Mouse (Mus musculus) midbrain, embryonic 13.5 days (tissue): ENCODE measurements around the gene Tmem217. TPM values are rescaled to one million over a fixed set of nuclear protein-coding genes. Genes with fewer than 3 reads are reported as not detected.

Source experiments
- ATAC-seq: fragments of 200-750 bp; cut with Nextera tagmentation; 2 replicates; pipeline ENCODE4 v1.8.0; 2017; ENCODE audit warnings: mild to moderate bottlenecking, moderate TSS enrichment, moderate library complexity
- H3K27ac ChIP-seq: fragments of 300-500 bp; sonication (generic); 2 replicates; pipeline ENCODE4 v1.5.1; 2015; ENCODE audit warnings: inconsistent platforms, mild to moderate bottlenecking, moderate library complexity
- H3K27me3 ChIP-seq: fragments of 300-500 bp; sonication (generic); 2 replicates; pipeline ENCODE4 v1.6.1; 2015; ENCODE audit warnings: mild to moderate bottlenecking, inconsistent platforms
- H3K36me3 ChIP-seq: fragments of 300-500 bp; sonication (generic); 2 replicates; pipeline ENCODE4 v1.6.1; 2015; ENCODE audit warnings: mild to moderate bottlenecking, inconsistent platforms
- H3K4me1 ChIP-seq: fragments of 300-500 bp; sonication (generic); replicated peaks from 2 replicates; pipeline ENCODE4 v1.6.1; 2015; ENCODE audit warnings: inconsistent platforms
- H3K4me2 ChIP-seq: fragments of 300-500 bp; sonication (generic); replicated peaks from 2 replicates; pipeline ENCODE4 v1.6.1; 2015; ENCODE audit warnings: moderate library complexity, mild to moderate bottlenecking, inconsistent platforms
- H3K4me3 ChIP-seq: fragments of 300-500 bp; sonication (generic); replicated peaks from 2 replicates; pipeline ENCODE4 v1.5.1; 2015; ENCODE audit warnings: mild to moderate bottlenecking, inconsistent platforms
- H3K9ac ChIP-seq: fragments of 300-500 bp; sonication (generic); replicated peaks from 2 replicates; pipeline ENCODE4 v1.6.1; 2015; ENCODE audit warnings: mild to moderate bottlenecking, inconsistent platforms
- H3K9me3 ChIP-seq: fragments of 300-500 bp; sonication (generic); 2 replicates; pipeline ENCODE4 v1.6.1; 2016; ENCODE audit warnings: mild to moderate bottlenecking, inconsistent platforms
- WGBS: fragments of 180-500 bp; shearing (Covaris S2); methylation state at CpG from one replicate; pipeline ENCODE4 v1.1.7; 2015; 5-methylcytosine and 5-hydroxymethylcytosine counted together
- polyA plus RNA-seq: library from polyadenylated mRNA; unstranded; fragments of >200 nt; fragmentation: Nextera tagmentation; extraction: Ambion mirVana; gene quantifications from 2 replicates; pipeline ENCODE4 v1.2.1, GENCODE M21; 2015

The Tmem217 gene
- polyA plus RNA-seq, 1 experiment from 2014 or later = 2.2 TPM

DNA sequence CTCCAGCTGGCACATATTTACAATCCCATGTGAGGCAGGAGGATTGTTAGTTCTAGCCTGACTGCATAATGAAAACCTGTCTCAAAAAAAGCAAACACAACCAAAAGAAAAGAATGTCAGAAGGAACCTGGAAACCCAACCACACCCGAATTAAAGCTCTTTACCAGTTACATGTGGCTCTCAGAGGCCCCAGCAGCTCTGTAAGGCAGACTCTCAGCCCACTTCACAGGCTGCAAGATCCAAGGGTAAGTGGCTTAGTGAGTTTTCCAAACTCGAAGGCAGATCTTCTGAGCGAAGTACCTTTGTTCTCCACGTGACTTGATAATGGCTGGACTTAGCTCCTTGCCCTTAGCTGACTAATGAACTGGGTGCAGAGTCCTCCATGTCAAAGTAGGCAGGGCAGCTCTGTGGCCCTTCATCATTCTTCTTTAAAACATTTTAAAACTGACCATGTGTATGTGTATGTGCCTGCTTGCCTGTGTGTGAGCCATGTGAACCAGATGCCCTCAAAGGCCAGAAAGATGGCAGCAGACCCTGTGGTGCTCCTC, 27.5 kb upstream of the Tmem217 start:
- Histone ChIP-seq H3K4me1 (no peaks in the 10 kb centered on the region), H3K27me3 (no peaks in the 10 kb centered on the region), H3K9ac (no peak overlapping the region), H3K4me2 (no peak overlapping the region), H3K27ac (no peak overlapping the region), H3K4me3 (no peak overlapping the region), H3K9me3 (no peaks in the 10 kb centered on the region), H3K36me3 (peaks cover 81% of the 10 kb centered on the region)
- WGBS = 84% methylated on average over 4 of the region's 4 CpGs
- ATAC-seq = no peak

DNA sequence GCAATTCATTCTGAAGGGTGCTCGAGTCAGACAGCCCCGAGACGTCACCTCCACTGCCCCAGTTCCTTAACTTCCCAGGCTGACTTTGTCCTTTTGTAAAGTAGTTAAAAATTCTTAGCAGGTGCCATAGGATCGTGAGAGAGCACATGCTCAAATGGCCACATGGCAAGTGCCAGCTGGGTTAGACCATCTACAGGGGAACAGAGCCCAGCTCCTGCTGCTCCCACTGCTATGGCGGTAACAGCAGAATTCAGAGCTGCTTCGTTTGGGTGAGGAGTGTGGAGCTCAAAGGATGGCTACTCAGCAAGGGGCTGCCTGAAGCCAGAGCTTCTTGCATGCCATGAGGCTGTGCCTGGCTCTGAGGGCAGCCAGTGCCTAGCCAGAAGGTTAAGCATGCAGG, 17.6 kb upstream of the Tmem217 start:
- no peaks in the 10 kb centered on the region for H3K9me3 ChIP-seq
- 81% methylated on average over 6 of the region's 6 CpGs for WGBS
- H3K4me2 ChIP-seq = no peak overlapping the region
- H3K9ac ChIP-seq = no peak overlapping the region
- H3K36me3 ChIP-seq = peaks cover 76% of the 10 kb centered on the region
- no peak overlapping the region for H3K27ac ChIP-seq
- no peak for ATAC-seq
- no peak overlapping the region for H3K4me3 ChIP-seq
- H3K4me1 ChIP-seq = no peaks in the 10 kb centered on the region
- no peaks in the 10 kb centered on the region for H3K27me3 ChIP-seq

DNA sequence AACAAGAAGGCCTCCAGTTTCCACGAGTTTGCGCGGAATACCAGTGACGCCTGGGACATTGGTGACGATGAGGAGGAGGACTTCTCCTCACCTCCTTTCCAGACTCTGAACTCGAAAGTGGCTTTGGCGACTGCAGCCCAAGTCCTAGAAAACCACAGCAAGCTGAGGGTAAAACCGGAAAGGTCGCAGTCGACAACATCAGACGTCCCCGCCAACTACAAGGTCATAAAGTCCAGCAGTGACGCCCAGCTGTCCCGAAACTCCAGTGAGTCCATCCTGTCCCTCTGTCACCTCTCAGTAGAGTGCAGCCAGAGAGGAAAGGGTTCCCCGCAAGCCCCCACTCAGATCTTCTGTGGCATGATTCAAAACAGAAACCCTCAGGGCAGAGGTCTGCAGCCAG, 16.2 kb upstream of the Tmem217 start:
- Histone ChIP-seq H3K9me3 (no peaks in the 10 kb centered on the region), H3K36me3 (peaks cover 70% of the 10 kb centered on the region)
- ATAC-seq = no peak

DNA sequence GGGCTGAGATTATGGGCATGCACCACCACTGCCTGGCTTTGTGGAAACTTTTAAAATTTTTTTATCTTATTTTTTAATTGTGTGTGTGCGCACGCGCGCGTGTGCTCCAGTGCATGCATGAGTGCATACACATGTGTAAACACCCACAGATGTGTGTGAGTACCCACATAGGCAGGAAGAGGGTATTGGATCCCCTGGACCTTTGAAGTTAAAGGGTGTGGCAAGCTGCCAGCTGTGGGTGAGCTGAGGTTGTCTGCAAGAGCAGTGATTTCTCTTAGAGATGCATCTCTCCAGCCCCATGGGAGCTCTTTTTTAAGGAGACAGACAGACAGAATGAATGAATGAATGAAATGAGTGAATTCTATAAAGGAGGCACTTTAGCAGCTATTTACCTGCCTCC, 13.3 kb upstream of the Tmem217 start:
- H3K9me3 ChIP-seq = no peaks in the 10 kb centered on the region
- no peak overlapping the region for H3K4me3 ChIP-seq
- ATAC-seq = no peak
- no peak overlapping the region for H3K9ac ChIP-seq
- no peaks in the 10 kb centered on the region for H3K4me1 ChIP-seq
- H3K27me3 ChIP-seq = no peaks in the 10 kb centered on the region
- no peak overlapping the region for H3K4me2 ChIP-seq
- H3K27ac ChIP-seq = no peak overlapping the region
- WGBS = 98% methylated on average over 5 of the region's 5 CpGs
- peaks cover 43% of the 10 kb centered on the region for H3K36me3 ChIP-seq

More for the DNA sequence above, 16.2 kb upstream of the Tmem217 start:
- Histone ChIP-seq H3K4me1 (no peaks in the 10 kb centered on the region), H3K4me3 (no peak overlapping the region), H3K27ac (no peak overlapping the region), H3K4me2 (no peak overlapping the region), H3K27me3 (no peaks in the 10 kb centered on the region), H3K9ac (no peak overlapping the region)
- 93% methylated on average over 15 of the region's 15 CpGs for WGBS

DNA sequence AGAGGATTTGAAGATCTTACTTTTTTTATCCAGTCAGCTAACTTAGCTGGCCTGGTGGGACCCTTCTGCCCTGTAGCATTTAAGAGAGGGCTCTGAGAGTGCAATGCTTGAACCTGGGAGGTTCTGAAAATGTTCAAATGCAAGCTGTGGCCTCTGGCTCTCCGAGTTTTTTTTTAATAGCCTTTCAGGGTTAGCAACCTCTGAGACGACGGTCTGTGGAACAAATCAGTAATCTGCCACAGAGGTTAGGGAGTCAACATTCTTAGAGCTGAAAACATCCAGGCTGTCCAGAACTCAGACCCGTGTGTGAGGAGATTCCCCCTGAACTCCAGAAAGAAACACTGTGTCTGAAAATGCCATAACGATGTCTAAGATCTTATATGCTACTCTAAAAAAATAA, 6.3 kb upstream of the Tmem217 start:
- H3K4me3 ChIP-seq = no peak overlapping the region
- 84% methylated on average over 5 of the region's 5 CpGs for WGBS
- ATAC-seq = no peak

DNA sequence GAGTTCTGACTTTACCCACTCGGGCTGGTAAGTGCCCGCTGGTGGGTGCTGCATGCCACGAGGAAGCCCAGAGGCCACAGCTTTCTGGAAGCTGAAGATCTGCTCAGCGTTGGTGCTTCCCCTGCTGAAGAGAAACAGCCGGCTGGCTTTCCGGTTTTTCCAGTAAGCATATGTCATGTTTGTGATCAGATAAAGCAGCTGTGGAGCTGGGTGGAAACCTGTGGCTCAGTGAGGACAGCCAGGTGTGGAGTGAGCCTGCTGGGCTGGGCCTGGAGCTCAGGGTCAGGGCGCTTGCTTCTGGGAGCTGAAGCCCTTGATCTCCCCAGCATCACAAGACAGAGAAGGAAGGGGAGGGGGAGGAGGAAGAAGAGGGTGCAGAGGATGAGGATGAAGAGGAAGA, 4.7 kb upstream of the Tmem217 start:
- no peak for ATAC-seq
- Histone ChIP-seq H3K4me2 (no peak overlapping the region), H3K4me3 (no peak overlapping the region), H3K27me3 (no peaks in the 10 kb centered on the region), H3K9ac (no peak overlapping the region), H3K27ac (no peak overlapping the region), H3K4me1 (no peaks in the 10 kb centered on the region), H3K36me3 (peaks cover 13% of the 10 kb centered on the region), H3K9me3 (peaks cover 12% of the 10 kb centered on the region; the same call in 1 of the 2 replicates)
- 92% methylated on average over 7 of the region's 7 CpGs for WGBS

More for the DNA sequence above, 6.3 kb upstream of the Tmem217 start:
- Histone ChIP-seq H3K27ac (no peak overlapping the region), H3K4me1 (no peaks in the 10 kb centered on the region), H3K27me3 (no peaks in the 10 kb centered on the region), H3K9ac (no peak overlapping the region), H3K9me3 (peaks cover 12% of the 10 kb centered on the region; the same call in 1 of the 2 replicates), H3K36me3 (peaks cover 13% of the 10 kb centered on the region), H3K4me2 (no peak overlapping the region)

DNA sequence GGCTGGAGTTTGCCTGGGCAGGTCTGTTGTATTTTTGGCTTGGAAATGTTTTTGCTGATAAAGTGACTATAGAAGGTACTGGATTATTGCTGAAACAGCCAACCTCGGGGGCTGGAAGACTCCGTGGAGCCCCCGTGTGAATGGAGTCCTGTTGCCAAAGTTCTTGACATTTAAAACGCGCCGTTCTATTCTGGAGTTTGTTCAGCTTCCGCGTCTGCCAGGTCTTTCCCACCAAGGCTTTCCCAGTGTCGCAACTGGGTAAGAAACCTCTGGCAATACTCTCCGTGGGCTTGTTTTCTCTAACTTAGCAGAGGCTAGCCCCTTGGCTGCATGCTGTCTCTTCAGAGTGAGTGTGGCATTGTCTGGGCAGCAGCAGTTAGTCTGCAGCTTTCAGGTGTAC, 4.3 kb upstream of the Tmem217 start:
- WGBS = 94% methylated on average over 10 of the region's 10 CpGs
- no peaks in the 10 kb centered on the region for H3K27me3 ChIP-seq
- no peak for ATAC-seq

DNA sequence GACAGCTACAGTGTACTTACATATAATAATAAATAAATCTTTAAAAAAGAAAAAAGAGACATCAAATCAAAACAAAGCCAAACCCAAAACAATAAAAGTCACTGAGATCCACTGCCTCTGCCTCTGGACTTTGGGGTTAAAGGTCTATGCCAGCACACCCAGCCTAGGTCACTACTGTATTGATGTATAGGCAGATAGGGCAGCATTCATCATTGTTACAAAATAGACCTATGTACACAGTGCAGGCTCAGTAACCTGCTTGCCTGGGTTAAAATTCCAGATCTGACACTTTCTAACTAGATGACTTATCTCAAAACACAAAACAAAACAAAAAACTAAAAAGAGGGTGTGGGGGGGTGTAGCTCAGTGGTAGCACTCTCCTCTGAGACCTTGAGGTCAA, 2.0 kb upstream of the Tmem217 start:
- Histone ChIP-seq H3K9me3 (peaks cover 6% of the 10 kb centered on the region; the same call in 1 of the 2 replicates), H3K4me1 (peaks cover 18% of the 10 kb centered on the region), H3K9ac (no peak overlapping the region), H3K36me3 (peaks cover 6% of the 10 kb centered on the region; the same call in 1 of the 2 replicates), H3K4me2 (no peak overlapping the region), H3K27me3 (no peaks in the 10 kb centered on the region), H3K27ac (no peak overlapping the region), H3K4me3 (no peak overlapping the region)
- ATAC-seq = no peak

More for the DNA sequence above, 4.3 kb upstream of the Tmem217 start:
- H3K9me3 ChIP-seq = peaks cover 12% of the 10 kb centered on the region; the same call in 1 of the 2 replicates
- peaks cover 3% of the 10 kb centered on the region; the same call in 1 of the 2 replicates for H3K4me1 ChIP-seq
- no peak overlapping the region for H3K4me3 ChIP-seq
- H3K36me3 ChIP-seq = peaks cover 13% of the 10 kb centered on the region
- H3K9ac ChIP-seq = no peak overlapping the region
- no peak overlapping the region for H3K27ac ChIP-seq
- no peak overlapping the region for H3K4me2 ChIP-seq

DNA sequence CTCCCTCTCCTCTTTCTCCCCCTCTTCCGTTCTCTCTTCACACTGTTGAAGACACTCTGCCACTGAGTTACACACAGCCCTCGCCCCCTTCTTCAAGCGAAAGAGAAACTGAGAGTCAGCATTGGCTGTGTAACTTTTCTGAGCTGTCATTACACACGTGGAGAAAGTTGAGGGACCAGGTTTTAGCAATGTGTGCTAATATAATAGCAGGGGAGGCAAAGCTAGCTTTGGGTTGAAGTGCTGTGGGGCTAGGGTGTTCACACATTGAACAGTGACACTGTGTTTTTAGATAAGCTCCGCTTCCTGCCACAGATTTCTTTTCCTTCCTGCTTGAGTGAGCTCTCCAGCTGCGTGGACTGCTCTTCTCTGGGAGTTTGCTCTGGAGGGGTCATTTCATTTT, 1.2 kb downstream of the Tmem217 start:
- Histone ChIP-seq H3K9ac (no peak overlapping the region), H3K4me2 (peak overlapping the region; percentile 93; the same call in 1 of the 2 replicates), H3K27ac (no peak overlapping the region), H3K4me3 (peak overlapping the region; percentile 87; the same call in 1 of the 2 replicates), H3K27me3 (0 out of 2 replicates have a peak, but pooled peaks cover 2% of the 10 kb centered on the region), H3K4me1 (peaks cover 18% of the 10 kb centered on the region), H3K36me3 (no peaks in the 10 kb centered on the region), H3K9me3 (no peaks in the 10 kb centered on the region)
- 62% methylated on average over 6 of the region's 6 CpGs for WGBS
- ATAC-seq = no peak

DNA sequence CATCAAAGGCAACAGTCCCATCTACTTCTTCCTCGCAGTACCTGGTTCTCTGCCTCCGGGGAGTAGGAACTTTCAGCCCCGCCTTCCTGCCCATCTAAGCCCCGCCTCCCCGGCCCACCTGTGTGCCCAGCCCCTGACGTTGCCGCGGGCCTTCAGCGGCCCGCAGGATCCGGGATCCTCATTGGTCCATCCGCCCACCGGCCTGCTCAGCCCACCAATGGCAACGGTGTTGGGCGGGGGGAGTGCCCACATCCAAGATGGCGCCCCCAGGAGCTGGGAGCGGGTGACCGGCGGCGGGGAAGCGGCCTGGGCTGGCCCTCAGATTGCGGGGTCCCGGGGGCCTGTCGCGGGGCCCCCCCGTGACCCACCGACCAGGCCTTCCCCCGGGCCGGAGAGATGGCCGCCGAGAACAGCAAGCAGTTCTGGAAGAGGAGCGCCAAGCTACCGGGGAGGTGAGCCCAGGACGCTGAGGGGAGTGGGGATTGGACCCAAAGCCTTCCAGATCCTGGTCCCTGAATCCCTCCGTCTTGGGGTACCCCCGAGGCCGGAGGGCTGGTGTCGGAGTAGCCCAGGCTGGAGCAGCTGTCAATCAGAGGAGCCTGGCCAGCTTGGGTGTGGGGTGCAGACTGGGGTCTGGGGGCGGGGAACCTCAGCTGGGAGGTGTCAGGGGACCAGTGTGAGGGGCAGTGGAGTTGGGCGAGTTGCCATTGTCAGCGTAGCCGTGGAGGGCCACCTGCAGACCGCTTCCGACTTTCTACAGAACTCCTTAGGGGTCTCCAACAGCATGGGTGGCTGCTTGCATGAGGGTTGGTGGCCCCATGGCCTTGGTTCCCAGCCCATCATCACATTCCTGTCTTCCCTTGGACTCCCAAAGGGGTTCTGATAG, 2.4 kb downstream of the Tmem217 start, which contains the start of the genes Gm17657 and Tbc1d22b:
Gene Gm17657 (minus strand): TSS at position 96 of the 886 bp plus-strand sequence.
Gene Tbc1d22b (plus strand): TSS at position 243 of the 886 bp plus-strand sequence.
- 1% methylated on average over 44 of the region's 44 CpGs for WGBS
- H3K27me3 ChIP-seq = 0 out of 2 replicates have a peak, but pooled peaks cover 2% of the 10 kb centered on the region

DNA sequence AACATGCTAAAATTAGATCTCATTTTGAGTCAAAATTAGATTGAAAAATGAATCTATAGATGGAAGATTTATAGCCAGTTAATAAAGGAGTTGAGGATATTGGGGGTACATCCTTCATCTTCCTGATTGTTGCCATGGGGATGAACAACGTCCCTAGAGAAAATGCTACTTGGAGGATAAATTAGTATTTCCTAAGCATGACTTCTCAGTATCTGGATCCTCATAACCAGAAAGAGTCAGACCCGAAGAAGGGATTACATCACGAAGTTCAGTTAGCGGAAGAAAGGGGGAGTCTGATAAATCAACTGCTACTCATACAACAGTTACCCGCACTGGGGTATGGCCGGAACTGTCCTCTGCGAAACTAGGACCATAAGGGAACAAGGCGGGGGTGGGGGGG, 3.2 kb downstream of the Tmem217 start:
- H3K4me3 ChIP-seq = no peak overlapping the region
- H3K27me3 ChIP-seq = 0 out of 2 replicates have a peak, but pooled peaks cover 2% of the 10 kb centered on the region
- H3K27ac ChIP-seq = no peak overlapping the region
- WGBS = 59% methylated on average over 8 of the region's 8 CpGs
- H3K9me3 ChIP-seq = no peaks in the 10 kb centered on the region
- H3K36me3 ChIP-seq = no peaks in the 10 kb centered on the region
- ATAC-seq = peak; percentile 34
- peak overlapping the region; percentile 93; the same call in 1 of the 2 replicates for H3K4me2 ChIP-seq
- no peak overlapping the region for H3K9ac ChIP-seq
- H3K4me1 ChIP-seq = peaks cover 18% of the 10 kb centered on the region

More for the DNA sequence above, 2.4 kb downstream of the Tmem217 start, which contains the start of the genes Gm17657 and Tbc1d22b:
- Histone ChIP-seq H3K27ac (peak within 1 kb of the TSS; percentile 52; the same call in 1 of the 2 replicates), H3K36me3 (no peaks in the 10 kb centered on the region), H3K9ac (peak within 1 kb of the TSS; percentile 91), H3K4me2 (peak within 1 kb of the TSS; percentile 93), H3K4me1 (peaks cover 18% of the 10 kb centered on the region), H3K4me3 (peak within 1 kb of the TSS; percentile 87), H3K9me3 (no peaks in the 10 kb centered on the region)
- peak; percentile 99 for ATAC-seq

DNA sequence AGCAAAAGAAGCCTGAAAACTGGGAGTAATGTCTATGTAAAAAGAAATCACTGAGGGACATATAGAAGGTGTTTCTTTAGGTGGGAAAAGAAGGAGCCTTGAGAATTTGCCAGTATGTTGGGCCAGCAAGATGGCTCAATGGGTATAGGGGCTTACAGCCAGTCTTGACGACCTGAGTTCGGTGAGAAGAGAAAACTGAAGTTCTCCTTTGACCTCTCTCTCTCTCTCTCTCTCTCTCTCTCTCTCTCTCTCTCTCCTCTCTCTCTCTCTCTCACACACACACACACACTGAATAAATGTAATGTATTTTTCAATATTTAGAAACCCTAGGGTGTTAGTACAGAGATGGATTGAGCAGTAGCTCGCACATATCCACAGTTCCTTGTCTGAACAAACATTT, 3.7 kb downstream of the Tmem217 start:
- no peak overlapping the region for H3K4me2 ChIP-seq
- no peaks in the 10 kb centered on the region for H3K9me3 ChIP-seq
- H3K4me3 ChIP-seq = no peak overlapping the region
- H3K27me3 ChIP-seq = 0 out of 2 replicates have a peak, but pooled peaks cover 2% of the 10 kb centered on the region
- H3K27ac ChIP-seq = no peak overlapping the region
- peaks cover 18% of the 10 kb centered on the region for H3K4me1 ChIP-seq
- no peaks in the 10 kb centered on the region for H3K36me3 ChIP-seq
- ATAC-seq = no peak
- WGBS = 55% methylated on average over 3 of the region's 3 CpGs
- H3K9ac ChIP-seq = no peak overlapping the region
